Mouse (Mus musculus) embryonic fibroblast, embryonic 13.5 days (primary cell): ENCODE data around the gene Mob3b. TPM values are rescaled to one million over a fixed set of nuclear protein-coding genes. Genes with fewer than 3 reads are reported as not detected.

ENCODE experiments used
- H3K27ac ChIP-seq: 2 replicates; pipeline ENCODE4 v1.5.1; 2012; ENCODE audit warnings: low read length, control low read depth, inconsistent platforms; ENCODE audit not compliant: insufficient read depth
- H3K4me1 ChIP-seq: 2 replicates; pipeline ENCODE4 v1.6.1; 2011; ENCODE audit warnings: low read length; ENCODE audit not compliant: control insufficient read depth, insufficient read depth
- H3K4me3 ChIP-seq: 2 replicates; pipeline ENCODE4 v1.5.1; 2011; ENCODE audit warnings: mild to moderate bottlenecking, control low read depth, low read length; ENCODE audit not compliant: insufficient read depth
- CTCF ChIP-seq: IDR thresholded peaks from 2 replicates; pipeline ENCODE4 v1.5.1; 2011; ENCODE audit warnings: mild to moderate bottlenecking, control low read depth, low read length, moderate library complexity, borderline replicate concordance; ENCODE audit not compliant: insufficient read depth
- POLR2A ChIP-seq: IDR thresholded peaks from 2 replicates; pipeline ENCODE4 v1.6.1; 2011; ENCODE audit warnings: low read depth, mild to moderate bottlenecking, control low read depth, low read length, moderate library complexity
- polyA plus RNA-seq: library from polyadenylated mRNA; stranded (reverse); fragments of >200 nt; gene quantifications from 2 replicates; pipeline ENCODE4 v1.2.4, GENCODE M21; 2011; ENCODE audit warnings: low read depth; ENCODE audit not compliant: missing spikeins, insufficient read length

Gene Mob3b
- polyA plus RNA-seq, 1 experiment = 1.6 TPM

GRCm38 (mm10) chr4:35031623-35032022 is 125.7 kb downstream of the Mob3b start:
- no peaks in the 10 kb centered on the region for H3K4me1 ChIP-seq
- no peak overlapping the region for H3K4me3 ChIP-seq
- TF ChIP-seq POLR2A = no peak
- TF ChIP-seq CTCF = no peak
- H3K27ac ChIP-seq = no peak overlapping the region

- H3K4me1 ChIP-seq = no peaks in the 10 kb centered on the region
- no peak overlapping the region for H3K27ac ChIP-seq
- TF ChIP-seq POLR2A (no peak), CTCF (no peak)
- no peak overlapping the region for H3K4me3 ChIP-seq
Measured at GRCm38 (mm10) chr4:35031141-35031540, 126.1 kb downstream of the Mob3b start.

GRCm38 (mm10) chr4:35018416-35018815 is 138.9 kb downstream of the Mob3b start:
- H3K4me3 ChIP-seq = no peak overlapping the region
- no peaks in the 10 kb centered on the region for H3K4me1 ChIP-seq
- TF ChIP-seq CTCF = no peak
- no peak for TF ChIP-seq POLR2A
- no peak overlapping the region for H3K27ac ChIP-seq

- no peak overlapping the region for H3K27ac ChIP-seq
- no peak for TF ChIP-seq CTCF
- TF ChIP-seq POLR2A = no peak
Measured at GRCm38 (mm10) chr4:35012401-35013307, 144.6 kb downstream of the Mob3b start.

GRCm38 (mm10) chr4:35006541-35007260 is 150.6 kb downstream of the Mob3b start:
- Histone ChIP-seq H3K4me1 (peaks cover 23% of the 10 kb centered on the region), H3K4me3 (no peak overlapping the region), H3K27ac (no peak overlapping the region)
- TF ChIP-seq CTCF = no peak

More at GRCm38 (mm10) chr4:35012401-35013307, 144.6 kb downstream of the Mob3b start:
- Histone ChIP-seq H3K4me3 (no peak overlapping the region), H3K4me1 (peaks cover 3% of the 10 kb centered on the region)

- TF ChIP-seq CTCF (no peak), POLR2A (no peak)
- H3K27ac ChIP-seq = no peak overlapping the region
- H3K4me1 ChIP-seq = peaks cover 23% of the 10 kb centered on the region
- H3K4me3 ChIP-seq = no peak overlapping the region
Measured at GRCm38 (mm10) chr4:35006056-35006455, 151.2 kb downstream of the Mob3b start.

GRCm38 (mm10) chr4:35005068-35005769 is 152.1 kb downstream of the Mob3b start:
- H3K27ac ChIP-seq = no peak overlapping the region; the same call in 1 of the 2 replicates
- no peak for TF ChIP-seq CTCF
- TF ChIP-seq POLR2A = no peak

GRCm38 (mm10) chr4:35004473-35004872 is 152.8 kb downstream of the Mob3b start:
- Histone ChIP-seq H3K4me1 (peaks cover 23% of the 10 kb centered on the region), H3K4me3 (no peak overlapping the region), H3K27ac (no peak overlapping the region)
- TF ChIP-seq CTCF (no peak), POLR2A (no peak)

More at GRCm38 (mm10) chr4:35005068-35005769, 152.1 kb downstream of the Mob3b start:
- peaks cover 23% of the 10 kb centered on the region for H3K4me1 ChIP-seq
- H3K4me3 ChIP-seq = no peak overlapping the region

GRCm38 (mm10) chr4:35003550-35004326 is 153.5 kb downstream of the Mob3b start:
- TF ChIP-seq CTCF (no peak), POLR2A (no peak)
- Histone ChIP-seq H3K4me3 (no peak overlapping the region), H3K27ac (no peak overlapping the region), H3K4me1 (peaks cover 23% of the 10 kb centered on the region)
